Mouse (Mus musculus): Measurements from ENCODE around the gene Slc22a20. TPM values are rescaled to one million over a fixed set of nuclear protein-coding genes. Genes with fewer than 3 reads are reported as not detected.

Slc22a20 gene
- total RNA-seq (2023), result 1 to 10 TPM; 1.9 to 2.3 TPM

DNA sequence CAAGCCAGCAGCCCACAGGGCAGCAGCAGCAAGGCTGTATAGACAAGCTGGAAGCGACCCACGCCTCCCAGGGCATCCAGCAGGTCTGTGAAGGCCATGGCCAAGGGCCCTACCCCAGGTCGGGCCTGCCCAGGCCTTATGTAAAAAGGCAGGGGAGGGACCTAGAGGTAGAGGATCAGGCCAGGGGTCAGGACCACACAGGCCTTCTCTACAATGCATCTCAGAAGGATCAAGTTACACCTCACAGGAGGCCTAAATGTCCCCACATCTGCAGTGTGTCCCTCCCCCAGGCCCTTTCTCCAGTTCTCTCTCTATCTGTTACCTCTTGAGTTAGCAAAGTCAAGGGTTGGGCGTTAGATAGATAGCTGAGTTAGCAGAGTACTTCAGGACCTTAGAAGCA lies at the start of gene Slc22a20:
Gene Slc22a20 (minus strand): TSS at position 101 of the 400 bp plus-strand sequence.

DNA sequence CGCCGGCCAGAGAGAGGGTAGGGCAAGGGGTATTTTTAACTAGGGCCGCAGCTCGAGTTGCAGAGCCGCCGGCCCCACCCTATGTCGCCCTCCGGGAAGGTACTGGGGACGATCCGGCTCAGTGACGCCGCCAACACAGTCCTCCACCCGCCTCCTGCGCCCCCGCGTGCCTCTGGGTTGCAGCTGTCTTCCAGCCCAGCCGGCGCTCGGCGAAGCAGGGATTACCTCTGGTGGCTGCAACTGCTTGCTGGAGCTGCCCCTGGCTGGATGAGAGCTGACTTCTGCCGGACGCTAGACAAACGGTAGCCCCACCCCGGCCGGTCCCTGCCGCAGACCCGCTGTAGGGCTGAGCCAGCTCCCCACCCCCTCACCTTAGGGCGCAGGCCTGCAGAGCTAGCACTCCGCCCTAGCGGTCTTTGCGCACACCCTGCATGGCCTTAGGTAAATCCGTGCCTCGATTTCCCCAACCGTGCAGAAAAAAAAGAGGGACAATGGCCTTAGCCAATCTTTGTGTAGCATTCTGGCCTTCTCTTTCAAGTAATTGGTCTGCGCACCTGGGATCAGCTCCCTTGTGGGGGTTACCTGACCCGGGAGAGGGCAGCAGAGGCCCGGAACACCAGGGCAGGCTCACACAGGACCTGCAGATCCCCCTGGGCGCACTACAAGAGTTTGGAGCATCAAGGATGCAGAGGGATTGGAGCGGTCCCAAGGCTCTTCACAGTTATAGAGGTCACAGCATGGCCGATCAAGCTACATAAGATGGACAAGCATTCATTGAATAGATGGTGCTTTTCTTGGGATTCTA lies 29.8 kb upstream of the Slc22a20 start, which contains the start of gene Capn1:
Gene Capn1 (minus strand): TSS at position 387 of the 805 bp plus-strand sequence.

DNA sequence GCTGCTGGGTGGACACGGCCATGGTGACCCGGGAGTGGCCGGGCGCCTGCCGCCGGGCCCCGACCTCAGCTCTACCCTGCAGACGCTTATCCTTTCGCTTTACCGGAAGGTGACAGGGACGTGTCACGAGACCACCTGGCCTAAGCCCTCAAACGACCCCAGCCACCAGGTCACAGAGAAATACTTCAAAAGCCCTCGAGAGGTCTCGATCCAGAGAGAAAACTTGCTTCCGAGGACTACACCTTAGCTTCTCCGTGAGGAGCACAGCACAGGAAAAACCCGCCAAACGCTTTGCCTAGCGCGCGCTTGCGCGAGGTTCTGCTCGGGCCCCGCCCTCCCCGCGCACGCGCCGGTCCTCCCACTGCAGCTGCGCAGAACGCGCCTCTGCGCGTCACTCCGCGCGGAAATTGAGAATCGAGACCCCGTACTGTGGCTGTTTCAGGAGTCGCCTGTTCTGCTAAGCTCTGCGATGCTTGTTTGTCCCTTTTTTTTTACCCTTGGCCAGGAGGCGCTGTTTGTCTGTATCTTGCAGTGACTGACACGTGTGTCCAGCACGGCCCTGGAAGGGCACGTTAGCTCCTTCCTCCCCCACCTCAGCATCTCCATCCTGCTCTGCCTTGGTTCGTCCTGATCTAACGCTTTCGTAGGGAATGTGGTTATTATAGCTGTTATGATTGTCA lies 21.9 kb downstream of the Slc22a20 start, which contains the start of gene Pola2:
Gene Pola2 (minus strand): TSS at position 320 of the 680 bp plus-strand sequence.

DNA sequence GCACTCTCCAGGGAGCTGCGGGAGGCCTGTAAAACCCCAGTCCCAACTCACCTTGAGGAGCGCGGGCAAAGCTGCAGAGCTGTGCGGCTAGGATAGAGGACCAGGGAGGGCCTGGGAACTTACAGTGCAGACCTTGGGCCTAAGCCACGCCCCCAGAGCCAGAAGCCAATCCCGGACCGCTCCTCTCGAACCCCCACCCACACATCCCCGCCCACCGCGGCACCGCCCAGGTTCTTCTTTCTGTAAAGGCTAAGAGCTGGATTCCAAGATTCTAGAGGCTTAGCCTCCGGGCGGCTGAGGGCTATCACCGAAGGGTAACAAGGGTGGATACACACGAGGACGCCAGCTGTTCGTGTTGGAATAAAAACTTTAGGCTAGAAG lies 61.2 kb downstream of the Slc22a20 start, which contains the start of gene Cdc42ep2:
Gene Cdc42ep2 (minus strand): TSS at position 104 of the 381 bp plus-strand sequence.

Other genes starting within 250 kb of the Slc22a20 start
- gene Ltbp3, start 245.2 kb downstream of the Slc22a20 start, total RNA-seq (2023), result 1 to 10 TPM; 2.3 to 3.3 TPM
- 10 to 100 TPM; 48.2 to 54.7 TPM for gene Scyl1, start 214.7 kb downstream of the Slc22a20 start, total RNA-seq (2023)
- gene Frmd8, start 110.9 kb downstream of the Slc22a20 start, total RNA-seq (2023), result 10 to 100 TPM; 59.9 to 62.7 TPM
- 10 to 100 TPM; 48.2 to 55.2 TPM for gene Slc25a45, start 108.3 kb downstream of the Slc22a20 start, total RNA-seq (2023)
- gene Tigd3, start 92.0 kb downstream of the Slc22a20 start, total RNA-seq (2023), result 1 to 10 TPM; 2.4 to 3.3 TPM
- gene Dpf2, start 73.1 kb downstream of the Slc22a20 start, total RNA-seq (2023), result 100 to 1,000 TPM; 106 to 111 TPM
- 1 to 10 TPM; 3.2 to 4.7 TPM for gene Cdc42ep2, start 61.3 kb downstream of the Slc22a20 start, total RNA-seq (2023)
- gene Pola2, start 21.9 kb downstream of the Slc22a20 start, total RNA-seq (2023), result 10 to 100 TPM; 38.1 to 39.3 TPM
- 100 to 1,000 TPM; 242 to 264 TPM for gene Capn1, start 29.8 kb upstream of the Slc22a20 start, total RNA-seq (2023)
- gene Syvn1, start 60.4 kb upstream of the Slc22a20 start, total RNA-seq (2023), result 10 to 100 TPM; 40.0 to 42.7 TPM
- 10 to 100 TPM; 15.5 to 17.7 TPM for gene Mrpl49, start 71.6 kb upstream of the Slc22a20 start, total RNA-seq (2023)
- 1,000 to 10,000 TPM; 1,500 to 1,520 TPM for gene Fau, start 71.7 kb upstream of the Slc22a20 start, total RNA-seq (2023)
- 10 to 100 TPM; 11.3 to 13.7 TPM for gene Znhit2, start 75.0 kb upstream of the Slc22a20 start, total RNA-seq (2023)
- 10 to 100 TPM in 1 of 2 experiments, 1 to 10 TPM in 1; 9.7 to 10.8 TPM for gene Tm7sf2, start 82.2 kb upstream of the Slc22a20 start, total RNA-seq (2023)
- 10 to 100 TPM; 71.2 to 76.9 TPM for gene Vps51, start 91.1 kb upstream of the Slc22a20 start, total RNA-seq (2023)
- not detected for gene Tmem262, start 93.9 kb upstream of the Slc22a20 start, total RNA-seq (2023)
- not detected for gene Gm28374, start 96.1 kb upstream of the Slc22a20 start, total RNA-seq (2023)
- 10 to 100 TPM; 23.8 to 26.0 TPM for gene Zfpl1, start 98.8 kb upstream of the Slc22a20 start, total RNA-seq (2023)
- gene Cdca5, start 98.8 kb upstream of the Slc22a20 start, total RNA-seq (2023), result 10 to 100 TPM; 31.2 to 31.6 TPM
- gene AC131692.1, start 108.3 kb upstream of the Slc22a20 start, total RNA-seq (2023), result 1 to 10 TPM; 1.2 to 2.0 TPM
- gene Naaladl1, start 119.6 kb upstream of the Slc22a20 start, total RNA-seq (2023), result 1 to 10 TPM in 1 of 2 experiments, under 1 TPM in 1; 0.46 to 1.7 TPM
- gene Sac3d1, start 132.5 kb upstream of the Slc22a20 start, total RNA-seq (2023), result 1 to 10 TPM; 6.6 to 7.2 TPM
- gene Snx15, start 142.2 kb upstream of the Slc22a20 start, total RNA-seq (2023), result 10 to 100 TPM; 11.3 to 14.2 TPM
- gene Batf2, start 154.8 kb upstream of the Slc22a20 start, total RNA-seq (2023), result 1 to 10 TPM in 1 of 2 experiments, under 1 TPM in 1; 0.94 to 1.3 TPM
- 10 to 100 TPM; 12.9 to 17.1 TPM for gene Arl2, start 155.4 kb upstream of the Slc22a20 start, total RNA-seq (2023)
- gene Majin, start 198.2 kb upstream of the Slc22a20 start, total RNA-seq (2023), result not detected
- gene Gpha2, start 240.2 kb upstream of the Slc22a20 start, total RNA-seq (2023), result not detected
- 10 to 100 TPM; 18.7 to 20.3 TPM for gene Ppp2r5b, start 249.7 kb upstream of the Slc22a20 start, total RNA-seq (2023)

All from neutrophil, adult 83 days (primary cell).